Mouse (Mus musculus): ENCODE results near the gene Ifi27. TPM values are rescaled to one million over a fixed set of nuclear protein-coding genes. Genes with fewer than 3 reads are reported as not detected.
"Not testable (repeated sequence)": the region's sequence is repeated elsewhere in the genome, so short reads cannot be mapped to it uniquely, and the experiment has no call there.

Gene Ifi27
- total RNA-seq, 2 experiments from 2014 or later = 48.9 to 70.6 TPM

- intact Hi-C loops (cut with DNase I); DNase-seq: not testable (repeated sequence)
These were observed 10.2 kb downstream of the Ifi27 start for GRCm38 (mm10) chr12:103444261-103444660.

GRCm38 (mm10) chr12:103445060-103445459 lies 11.0 kb downstream of the Ifi27 start:
- intact Hi-C loops (cut with DNase I) = no loop called here
- no peak for DNase-seq

GRCm38 (mm10) chr12:103453361-103453760 lies 19.4 kb downstream of the Ifi27 start:
- no peak for DNase-seq
- intact Hi-C loops (cut with DNase I) = no loop called here

GRCm38 (mm10) chr12:103456727-103457126 lies 22.7 kb downstream of the Ifi27 start:
- intact Hi-C loops (cut with DNase I); DNase-seq: not testable (repeated sequence)

GRCm38 (mm10) chr12:103457140-103457539 lies 23.1 kb downstream of the Ifi27 start, which contains the start of gene Ifi27l2b:
Gene Ifi27l2b (minus strand): TSS chr12:103457223.
- intact Hi-C loops (cut with DNase I) = no loop called here
- DNase-seq = no peak

GRCm38 (mm10) chr12:103474481-103474880 lies 40.5 kb downstream of the Ifi27 start:
- DNase-seq = no peak
- intact Hi-C loops (cut with DNase I) = no loop called here

- intact Hi-C loops (cut with DNase I) = no loop called here
- DNase-seq = no peak
These were observed 42.9 kb downstream of the Ifi27 start for GRCm38 (mm10) chr12:103476779-103477389.

- intact Hi-C loops (cut with DNase I) = no loop called here
- no peak for DNase-seq
These were observed 43.5 kb downstream of the Ifi27 start for GRCm38 (mm10) chr12:103477461-103478015.

- DNase-seq = no peak
These were observed 47.7 kb downstream of the Ifi27 start for GRCm38 (mm10) chr12:103481671-103482070.

GRCm38 (mm10) chr12:103482781-103483180 lies 48.8 kb downstream of the Ifi27 start:
- intact Hi-C loops (cut with DNase I) = no loop called here
- DNase-seq = no peak

More at GRCm38 (mm10) chr12:103481671-103482070, 47.7 kb downstream of the Ifi27 start:
- intact Hi-C loops (cut with DNase I) = no loop called here

GRCm38 (mm10) chr12:103484200-103484972 lies 50.4 kb downstream of the Ifi27 start:
- DNase-seq; intact Hi-C loops (cut with DNase I): not testable (repeated sequence)

- peak in 1 of 2 experiments; percentile 36 for DNase-seq
- intact Hi-C loops (cut with DNase I) = no loop called here
These were observed 52.7 kb downstream of the Ifi27 start for GRCm38 (mm10) chr12:103486726-103487125.

GRCm38 (mm10) chr12:103487276-103487675 lies 53.3 kb downstream of the Ifi27 start:
- intact Hi-C loops (cut with DNase I) = no loop called here

GRCm38 (mm10) chr12:103487750-103488149 lies 53.7 kb downstream of the Ifi27 start:
- intact Hi-C loops (cut with DNase I) = no loop called here
- DNase-seq = no peak

More at GRCm38 (mm10) chr12:103487276-103487675, 53.3 kb downstream of the Ifi27 start:
- peak in 1 of 2 experiments; percentile 32 for DNase-seq

Other genes starting within 250 kb of the Ifi27 start
- gene Prima1, start 192.1 kb upstream of the Ifi27 start, total RNA-seq (2021) = 10 to 100 TPM; 19.0 to 37.2 TPM
- gene Fam181a, start 123.2 kb upstream of the Ifi27 start, total RNA-seq (2021) = not detected
- 100 to 1,000 TPM; 344 to 526 TPM for gene Asb2, start 78.2 kb upstream of the Ifi27 start, total RNA-seq (2021)
- gene Otub2, start 45.5 kb upstream of the Ifi27 start, total RNA-seq (2021) = 1 to 10 TPM; 1.8 to 4.5 TPM
- gene 9330161L09Rik, start 26.4 kb upstream of the Ifi27 start, total RNA-seq (2021) = under 1 TPM in 1 of 2 experiments, not detected in 1; 0.71 TPM
- 10 to 100 TPM; 51.2 to 66.7 TPM for gene Ddx24, start 8.4 kb upstream of the Ifi27 start, total RNA-seq (2021)
- gene Ifi27l2a, start 9.5 kb downstream of the Ifi27 start, total RNA-seq (2021) = 10 to 100 TPM in 1 of 2 experiments, 1 to 10 TPM in 1; 7.6 to 33.2 TPM
- gene Ifi27l2b, start 23.0 kb downstream of the Ifi27 start, total RNA-seq (2021) = not detected
- under 1 TPM; 0.15 to 0.25 TPM for gene Ppp4r4, start 98.1 kb downstream of the Ifi27 start, total RNA-seq (2021)
- not detected for gene Serpina10, start 197.2 kb downstream of the Ifi27 start, total RNA-seq (2021)
- not detected for gene Serpina6, start 223.0 kb downstream of the Ifi27 start, total RNA-seq (2021)
- gene Serpina16, start 241.9 kb downstream of the Ifi27 start, total RNA-seq (2021) = not detected